Mouse (Mus musculus): ENCODE results near the gene Rusc2. TPM values are rescaled to one million over a fixed set of nuclear protein-coding genes. Genes with fewer than 3 reads are reported as not detected.

Gene Rusc2
- polyA plus RNA-seq, 2 experiments: 9.6 to 16.2 TPM

GRCm38 (mm10) chr4:43428946-43429345 lies 47.2 kb downstream of the Rusc2 start, which contains the start of gene Fam166b:
Fam166b (minus strand) TSS chr4:43429134.
- Histone ChIP-seq H3K4me2 (replicated peaks; ENCODE audit: low read depth, low read length, severe bottlenecking) (peak within 1 kb of the TSS; percentile 6; the same call in 1 of the 2 replicates), H3K4me3 (replicated peaks; ENCODE audit: low read length) (no peak within 1 kb of the TSS), H3K9me3 (ENCODE audit: control insufficient read depth, low read length) (no peaks in the 10 kb centered on the region), H3K27ac (replicated peaks; ENCODE audit: low read depth, low read length) (no peak within 1 kb of the TSS), H3K36me3 (ENCODE audit: control insufficient read depth, insufficient read depth, low read length) (peaks cover 28% of the 10 kb centered on the region), H3K27me3 (ENCODE audit: control insufficient read depth, insufficient read depth, low read length) (peaks cover 37% of the 10 kb centered on the region), H3K4me1 (ENCODE audit: control insufficient read depth, insufficient read depth, low read length) (peaks cover 12% of the 10 kb centered on the region; the same call in 1 of the 2 replicates), H3K9ac (ENCODE audit: low read depth, low read length, severe bottlenecking) (0 out of 2 replicates have a peak within 1 kb of the TSS, but pooled peaks have one; percentile 12)
- TF ChIP-seq POLR2A (IDR thresholded peaks at IDR 0.05; ENCODE audit: borderline replicate concordance, extremely low read depth, insufficient read depth, insufficient read length): no peak
- ATAC-seq (ENCODE audit: low FRiP score, low read depth) (no peak), DNase-seq (ENCODE audit: low spot score) (no peak)
- WGBS: 9% methylated on average over 10 of the region's 10 CpGs

- Histone ChIP-seq H3K9ac (ENCODE audit: low read depth, low read length, severe bottlenecking) (no peak overlapping the region), H3K9me3 (ENCODE audit: control insufficient read depth, low read length) (no peaks in the 10 kb centered on the region), H3K4me3 (replicated peaks; ENCODE audit: low read length) (no peak overlapping the region), H3K36me3 (ENCODE audit: control insufficient read depth, insufficient read depth, low read length) (peaks cover under 1% of the 10 kb centered on the region), H3K4me2 (replicated peaks; ENCODE audit: low read depth, low read length, severe bottlenecking) (no peak overlapping the region), H3K4me1 (ENCODE audit: control insufficient read depth, insufficient read depth, low read length) (peaks cover 7% of the 10 kb centered on the region; the same call in 1 of the 2 replicates), H3K27ac (replicated peaks; ENCODE audit: low read depth, low read length) (no peak overlapping the region), H3K27me3 (ENCODE audit: control insufficient read depth, insufficient read depth, low read length) (peaks cover 15% of the 10 kb centered on the region; the same call in 1 of the 2 replicates)
- DNase-seq (ENCODE audit: low spot score): peak; percentile 85
- WGBS: 6% methylated on average over 4 of the region's 4 CpGs
- no peak for TF ChIP-seq POLR2A (IDR thresholded peaks at IDR 0.05; ENCODE audit: borderline replicate concordance, extremely low read depth, insufficient read depth, insufficient read length)
- peak; percentile 60 for ATAC-seq (ENCODE audit: low FRiP score, low read depth)
These were observed 49.9 kb downstream of the Rusc2 start for GRCm38 (mm10) chr4:43431690-43432089.

GRCm38 (mm10) chr4:43432832-43433231 lies 51.1 kb downstream of the Rusc2 start:
- 82% methylated on average over 1 of the region's 1 CpGs for WGBS
- Histone ChIP-seq H3K4me2 (replicated peaks; ENCODE audit: low read depth, low read length, severe bottlenecking) (no peak overlapping the region), H3K4me3 (replicated peaks; ENCODE audit: low read length) (no peak overlapping the region), H3K27me3 (ENCODE audit: control insufficient read depth, insufficient read depth, low read length) (peaks cover 4% of the 10 kb centered on the region; the same call in 1 of the 2 replicates), H3K36me3 (ENCODE audit: control insufficient read depth, insufficient read depth, low read length) (no peaks in the 10 kb centered on the region), H3K4me1 (ENCODE audit: control insufficient read depth, insufficient read depth, low read length) (peaks cover 3% of the 10 kb centered on the region; the same call in 1 of the 2 replicates), H3K9me3 (ENCODE audit: control insufficient read depth, low read length) (no peaks in the 10 kb centered on the region), H3K27ac (replicated peaks; ENCODE audit: low read depth, low read length) (no peak overlapping the region), H3K9ac (ENCODE audit: low read depth, low read length, severe bottlenecking) (no peak overlapping the region)
- TF ChIP-seq POLR2A (IDR thresholded peaks at IDR 0.05; ENCODE audit: borderline replicate concordance, extremely low read depth, insufficient read depth, insufficient read length): no peak
- ATAC-seq (ENCODE audit: low FRiP score, low read depth) (no peak), DNase-seq (ENCODE audit: low spot score) (no peak)

GRCm38 (mm10) chr4:43441639-43442038 lies 59.9 kb downstream of the Rusc2 start, which contains the start of gene Tesk1:
Tesk1 (plus strand) TSS chr4:43441939.
- no peak for TF ChIP-seq POLR2A (IDR thresholded peaks at IDR 0.05; ENCODE audit: borderline replicate concordance, extremely low read depth, insufficient read depth, insufficient read length)
- peak within 1 kb of the TSS; percentile 94 for H3K4me3 ChIP-seq (replicated peaks; ENCODE audit: low read length)
- H3K9me3 ChIP-seq (ENCODE audit: control insufficient read depth, low read length): no peaks in the 10 kb centered on the region
- WGBS: 19% methylated on average over 4 of the region's 4 CpGs
- H3K27me3 ChIP-seq (ENCODE audit: control insufficient read depth, insufficient read depth, low read length): no peaks in the 10 kb centered on the region
- H3K9ac ChIP-seq (ENCODE audit: low read depth, low read length, severe bottlenecking): peak within 1 kb of the TSS; percentile 96
- H3K4me2 ChIP-seq (replicated peaks; ENCODE audit: low read depth, low read length, severe bottlenecking): peak within 1 kb of the TSS; percentile 95
- peaks cover 21% of the 10 kb centered on the region for H3K36me3 ChIP-seq (ENCODE audit: control insufficient read depth, insufficient read depth, low read length)
- ATAC-seq (ENCODE audit: low FRiP score, low read depth) (no peak), DNase-seq (ENCODE audit: low spot score) (no peak)
- H3K4me1 ChIP-seq (ENCODE audit: control insufficient read depth, insufficient read depth, low read length): peaks cover 11% of the 10 kb centered on the region
- H3K27ac ChIP-seq (replicated peaks; ENCODE audit: low read depth, low read length): peak within 1 kb of the TSS; percentile 91

GRCm38 (mm10) chr4:43442044-43442443 lies 60.3 kb downstream of the Rusc2 start:
- Histone ChIP-seq H3K27ac (replicated peaks; ENCODE audit: low read depth, low read length) (peak overlapping the region; percentile 91), H3K4me3 (replicated peaks; ENCODE audit: low read length) (peak overlapping the region; percentile 94), H3K9ac (ENCODE audit: low read depth, low read length, severe bottlenecking) (peak overlapping the region; percentile 96), H3K9me3 (ENCODE audit: control insufficient read depth, low read length) (no peaks in the 10 kb centered on the region), H3K4me1 (ENCODE audit: control insufficient read depth, insufficient read depth, low read length) (peaks cover 11% of the 10 kb centered on the region), H3K4me2 (replicated peaks; ENCODE audit: low read depth, low read length, severe bottlenecking) (peak overlapping the region; percentile 95), H3K27me3 (ENCODE audit: control insufficient read depth, insufficient read depth, low read length) (no peaks in the 10 kb centered on the region), H3K36me3 (ENCODE audit: control insufficient read depth, insufficient read depth, low read length) (peaks cover 25% of the 10 kb centered on the region)
- WGBS: under 1% methylated on average over 33 of the region's 33 CpGs
- DNase-seq (ENCODE audit: low spot score): peak; percentile 98
- TF ChIP-seq POLR2A (IDR thresholded peaks at IDR 0.05; ENCODE audit: borderline replicate concordance, extremely low read depth, insufficient read depth, insufficient read length): peak; percentile 84; the same call in 1 of the 2 replicates
- ATAC-seq (ENCODE audit: low FRiP score, low read depth): peak; percentile 95
